Mouse (Mus musculus) ES-E14 (cell line): ENCODE data around the gene Alg9.

Experiments used
- CHD2 ChIP-seq: IDR thresholded peaks from 2 replicates; pipeline ENCODE4 v1.6.1; 2014; ENCODE audit warnings: mild to moderate bottlenecking, low read depth, low read length, inconsistent platforms
- HCFC1 ChIP-seq: IDR thresholded peaks from 2 replicates; pipeline ENCODE4 v1.6.1; 2012; ENCODE audit warnings: low read length, inconsistent platforms, borderline replicate concordance; ENCODE audit not compliant: insufficient read depth
- MAFK ChIP-seq: IDR thresholded peaks from 2 replicates; pipeline ENCODE4 v1.6.1; 2014; ENCODE audit warnings: mild to moderate bottlenecking, low read depth, low read length, inconsistent platforms; ENCODE audit not compliant: insufficient read depth
- ZC3H11A ChIP-seq: IDR thresholded peaks from 2 replicates; pipeline ENCODE4 v1.6.1; 2012; ENCODE audit warnings: low read depth, mild to moderate bottlenecking, inconsistent platforms, low read length, borderline replicate concordance
- ZNF384 ChIP-seq: IDR thresholded peaks from 2 replicates; pipeline ENCODE4 v1.6.1; 2012; ENCODE audit warnings: low read depth, low read length, inconsistent platforms

DNA sequence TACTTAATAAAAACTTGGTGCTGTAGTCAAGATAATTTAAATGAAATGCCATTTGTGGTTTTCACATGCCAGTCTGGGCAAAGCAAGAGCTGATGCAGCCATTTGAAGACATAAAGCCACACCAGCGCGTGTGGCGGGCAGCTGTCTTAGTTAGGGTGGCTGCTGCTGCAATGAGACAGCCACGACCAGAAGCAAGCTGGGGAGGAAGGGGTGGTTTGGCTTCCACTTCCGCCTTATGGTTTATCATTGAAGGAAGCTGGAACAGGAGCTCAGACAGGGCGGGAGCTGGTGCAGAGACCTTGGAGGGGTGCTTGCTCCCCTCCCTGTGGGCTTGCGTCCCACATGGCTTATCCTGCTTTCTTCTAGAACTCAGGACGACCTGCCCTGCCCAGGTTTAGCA, 91.0 kb downstream of the Alg9 start:
- TF ChIP-seq CHD2 (no peak), MAFK (no peak), ZNF384 (no peak), ZC3H11A (no peak), HCFC1 (no peak)
